Mouse (Mus musculus) heart, postnatal 0 days (tissue): ENCODE measurements around the gene Hist3h2a. TPM values are rescaled to one million over a fixed set of nuclear protein-coding genes. Genes with fewer than 3 reads are reported as not detected.

Experiments used
- ATAC-seq: fragments of 200-750 bp; cut with Nextera tagmentation; 2 replicates; pipeline ENCODE4 v1.8.0; 2017; ENCODE audit warnings: low read depth, moderate number of reproducible peaks, moderate library complexity; ENCODE audit not compliant: insufficient read depth
- DNase-seq: peaks from one replicate; pipeline ENCODE4 v3.0.0-alpha.2; 2016; ENCODE audit warnings: low spot score
- H3K27ac ChIP-seq: fragments of 300-500 bp; sonication (generic); 2 replicates; pipeline ENCODE4 v1.5.1; 2014; ENCODE audit warnings: low read depth, mild to moderate bottlenecking
- H3K27me3 ChIP-seq: fragments of 300-500 bp; sonication (generic); 2 replicates; pipeline ENCODE4 v1.6.1; 2014; ENCODE audit warnings: low read length, mixed read lengths; ENCODE audit not compliant: control insufficient read depth, insufficient read depth
- H3K36me3 ChIP-seq: fragments of 300-500 bp; sonication (generic); replicated peaks from 2 replicates; pipeline ENCODE4 v1.6.1; 2014; ENCODE audit warnings: low read length, mixed read lengths; ENCODE audit not compliant: control insufficient read depth, insufficient read depth
- H3K4me1 ChIP-seq: fragments of 300-500 bp; sonication (generic); 2 replicates; pipeline ENCODE4 v1.6.1; 2014; ENCODE audit warnings: antibody characterized with exemption; ENCODE audit not compliant: control insufficient read depth, insufficient read depth
- H3K4me2 ChIP-seq: fragments of 300-500 bp; sonication (generic); 2 replicates; pipeline ENCODE4 v1.6.1; 2014; ENCODE audit warnings: low read depth, mild to moderate bottlenecking, low read length, moderate library complexity
- H3K4me3 ChIP-seq: fragments of 300-500 bp; sonication (generic); 2 replicates; pipeline ENCODE4 v1.5.1; 2014; ENCODE audit warnings: low read depth, low read length
- H3K9ac ChIP-seq: fragments of 300-500 bp; sonication (generic); replicated peaks from 2 replicates; pipeline ENCODE4 v1.6.1; 2014; ENCODE audit warnings: low read depth, low read length, mixed read lengths
- H3K9me3 ChIP-seq: fragments of 300-500 bp; sonication (generic); replicated peaks from 2 replicates; pipeline ENCODE4 v1.6.1; 2016; ENCODE audit warnings: low read length; ENCODE audit not compliant: control insufficient read depth
- CTCF ChIP-seq: IDR thresholded peaks from 2 replicates; pipeline ENCODE4 v1.5.1; 2016; ENCODE audit warnings: antibody characterized with exemption, control low read depth, low read depth
- EP300 ChIP-seq: IDR thresholded peaks from 2 replicates; pipeline ENCODE4 v1.6.1; 2016; ENCODE audit warnings: antibody characterized with exemption, low read depth
- WGBS: fragments of 180-500 bp; shearing (Covaris S2); extraction: QIAGEN DNeasy Blood & Tissue Kit; methylation state at CpG from one replicate; pipeline ENCODE4 v1.1.7; 2014; 5-methylcytosine and 5-hydroxymethylcytosine counted together
- polyA plus RNA-seq: library from polyadenylated mRNA; unstranded; fragments of >200 nt; fragmentation: Nextera tagmentation; extraction: Ambion mirVana; gene quantifications from 2 replicates; pipeline ENCODE4 v1.2.1, GENCODE M21; 2015
- total RNA-seq: library from RNA; depleted of rRNA; stranded (reverse); fragments of >200 nt; gene quantifications from 2 replicates; pipeline ENCODE4 v1.2.3, GENCODE M21; 2014; ENCODE audit warnings: low replicate concordance

The Hist3h2a gene
- total and polyA plus RNA-seq, 2 experiments from 2014 or later = 43.1 to 94.8 TPM

- H3K27me3 ChIP-seq = no peaks in the 10 kb centered on the region
- peak overlapping the region; percentile 84 for H3K27ac ChIP-seq
- H3K9me3 ChIP-seq = no peaks in the 10 kb centered on the region
- H3K4me1 ChIP-seq = peaks cover 4% of the 10 kb centered on the region; the same call in 1 of the 2 replicates
- DNase-seq (peak; percentile 80), ATAC-seq (peak; percentile 86)
- peak overlapping the region; percentile 61 for H3K4me2 ChIP-seq
- peak overlapping the region; percentile 48 for H3K4me3 ChIP-seq
- H3K9ac ChIP-seq = peak overlapping the region; percentile 50; the same call in 1 of the 2 replicates
- TF ChIP-seq EP300 = no peak
- peak; percentile 81 for TF ChIP-seq CTCF
- WGBS = 22% methylated on average over 20 of the region's 20 CpGs
- peaks cover 18% of the 10 kb centered on the region for H3K36me3 ChIP-seq
Measured at GRCm38 (mm10) chr11:58927790-58928651, 26.5 kb upstream of the Hist3h2a start.

- H3K27ac ChIP-seq = no peak overlapping the region
- peaks cover 4% of the 10 kb centered on the region; the same call in 1 of the 2 replicates for H3K4me1 ChIP-seq
- H3K36me3 ChIP-seq = peaks cover 28% of the 10 kb centered on the region
- ATAC-seq = no peak
- no peak overlapping the region for H3K9ac ChIP-seq
- no peak for DNase-seq
- H3K9me3 ChIP-seq = no peaks in the 10 kb centered on the region
- 74% methylated on average over 3 of the region's 4 CpGs for WGBS
- H3K4me3 ChIP-seq = no peak overlapping the region
- H3K27me3 ChIP-seq = no peaks in the 10 kb centered on the region
- no peak overlapping the region for H3K4me2 ChIP-seq
- TF ChIP-seq EP300 (no peak), CTCF (no peak)
Measured at GRCm38 (mm10) chr11:58929055-58929454, 25.4 kb upstream of the Hist3h2a start.

GRCm38 (mm10) chr11:58929641-58930040, 24.8 kb upstream of the Hist3h2a start:
- no peaks in the 10 kb centered on the region for H3K27me3 ChIP-seq
- no peaks in the 10 kb centered on the region for H3K9me3 ChIP-seq
- TF ChIP-seq EP300 (no peak), CTCF (no peak)
- no peak for ATAC-seq
- H3K4me2 ChIP-seq = no peak overlapping the region
- no peak overlapping the region for H3K9ac ChIP-seq
- H3K4me1 ChIP-seq = peaks cover 4% of the 10 kb centered on the region; the same call in 1 of the 2 replicates
- no peak overlapping the region for H3K27ac ChIP-seq
- no peak for DNase-seq
- peaks cover 34% of the 10 kb centered on the region for H3K36me3 ChIP-seq
- no peak overlapping the region for H3K4me3 ChIP-seq
- 50% methylated on average over 3 of the region's 3 CpGs for WGBS

- no peaks in the 10 kb centered on the region for H3K9me3 ChIP-seq
- H3K9ac ChIP-seq = no peak overlapping the region
- ATAC-seq = no peak
- H3K36me3 ChIP-seq = peaks cover 39% of the 10 kb centered on the region
- no peaks in the 10 kb centered on the region for H3K27me3 ChIP-seq
- peaks cover 4% of the 10 kb centered on the region; the same call in 1 of the 2 replicates for H3K4me1 ChIP-seq
- TF ChIP-seq CTCF (no peak), EP300 (no peak)
- no peak overlapping the region for H3K4me2 ChIP-seq
- H3K27ac ChIP-seq = no peak overlapping the region
- 78% methylated on average over 3 of the region's 3 CpGs for WGBS
- DNase-seq = no peak
- no peak overlapping the region for H3K4me3 ChIP-seq
Measured at GRCm38 (mm10) chr11:58930254-58930653, 24.2 kb upstream of the Hist3h2a start.

GRCm38 (mm10) chr11:58931576-58931975, 22.9 kb upstream of the Hist3h2a start:
- no peak for DNase-seq
- 54% methylated on average over 4 of the region's 4 CpGs for WGBS
- H3K36me3 ChIP-seq = peaks cover 51% of the 10 kb centered on the region
- no peak overlapping the region for H3K4me3 ChIP-seq
- no peak for ATAC-seq
- H3K4me2 ChIP-seq = no peak overlapping the region
- TF ChIP-seq EP300 = no peak
- peak; percentile 27 for TF ChIP-seq CTCF
- no peak overlapping the region for H3K9ac ChIP-seq
- H3K27ac ChIP-seq = no peak overlapping the region
- H3K9me3 ChIP-seq = no peaks in the 10 kb centered on the region
- no peaks in the 10 kb centered on the region for H3K27me3 ChIP-seq
- peaks cover 4% of the 10 kb centered on the region; the same call in 1 of the 2 replicates for H3K4me1 ChIP-seq
